Mouse (Mus musculus) bone marrow, adult 2 months (tissue): ENCODE measurements around the gene Pten. TPM values are rescaled to one million over a fixed set of nuclear protein-coding genes. Genes with fewer than 3 reads are reported as not detected.

Experiments
- H3K27ac ChIP-seq: fragments of 200-500 bp; 2 replicates; pipeline ENCODE4 v1.5.1; 2012; ENCODE audit warnings: low read depth, mild to moderate bottlenecking, control low read depth, inconsistent platforms, low read length; ENCODE audit not compliant: control insufficient read depth, poor library complexity, insufficient read depth
- H3K4me1 ChIP-seq: fragments of 200-500 bp; 2 replicates; pipeline ENCODE4 v1.6.1; 2011; ENCODE audit warnings: low read length; ENCODE audit not compliant: control insufficient read depth, insufficient read depth
- H3K4me3 ChIP-seq: fragments of 200-500 bp; replicated peaks from 2 replicates; pipeline ENCODE3; 2011; ENCODE audit warnings: mild to moderate bottlenecking, low read depth, low read length, control low read depth; ENCODE audit not compliant: control insufficient read depth
- CTCF ChIP-seq: fragments of 200-500 bp; IDR thresholded peaks from 2 replicates; pipeline ENCODE4 v1.5.1; 2011; ENCODE audit warnings: low read length, control low read depth; ENCODE audit not compliant: control insufficient read depth, insufficient read depth
- POLR2A ChIP-seq: fragments of 200-500 bp; IDR thresholded peaks from 2 replicates; pipeline ENCODE4 v1.6.1; 2011; ENCODE audit warnings: low read depth, mild to moderate bottlenecking, control low read depth, low read length, borderline replicate concordance; ENCODE audit not compliant: control insufficient read depth
- WGBS: fragments of 180-500 bp; shearing (Covaris S2); methylation state at CpG from one replicate; pipeline ENCODE4 v1.1.7; 2018; 5-methylcytosine and 5-hydroxymethylcytosine counted together
- polyA plus RNA-seq: library from polyadenylated mRNA; stranded (reverse); fragments of >200 nt; gene quantifications from 2 replicates; pipeline ENCODE4 v1.2.4, GENCODE M21; 2011; ENCODE audit warnings: low replicate concordance; ENCODE audit not compliant: missing spikeins, insufficient read depth, insufficient read length

The Pten gene
- polyA plus RNA-seq, 1 experiment, result 24.9 TPM

GRCm38 (mm10) chr19:32826616-32827015, 69.3 kb downstream of the Pten start:
- 25% methylated on average over 4 of the region's 4 CpGs for WGBS
- no peaks in the 10 kb centered on the region for H3K4me1 ChIP-seq
- TF ChIP-seq CTCF (no peak), POLR2A (no peak)
- no peak overlapping the region for H3K4me3 ChIP-seq
- no peak overlapping the region for H3K27ac ChIP-seq

- TF ChIP-seq POLR2A, result no peak
- no peak for TF ChIP-seq CTCF
- 86% methylated on average over 2 of the region's 2 CpGs for WGBS
- no peaks in the 10 kb centered on the region; the same call in 1 of the 2 replicates for H3K4me1 ChIP-seq
Observed at GRCm38 (mm10) chr19:32829871-32830270, 72.6 kb downstream of the Pten start.

GRCm38 (mm10) chr19:32831286-32831685, 74.0 kb downstream of the Pten start:
- Histone ChIP-seq H3K4me3 (no peak overlapping the region), H3K27ac (no peak overlapping the region), H3K4me1 (no peaks in the 10 kb centered on the region; the same call in 1 of the 2 replicates)
- TF ChIP-seq CTCF (no peak), POLR2A (no peak)
- 83% methylated on average over 4 of the region's 4 CpGs for WGBS

More at GRCm38 (mm10) chr19:32829871-32830270, 72.6 kb downstream of the Pten start:
- H3K27ac ChIP-seq, result no peak overlapping the region
- no peak overlapping the region for H3K4me3 ChIP-seq

- Histone ChIP-seq H3K27ac (no peak overlapping the region), H3K4me1 (no peaks in the 10 kb centered on the region), H3K4me3 (no peak overlapping the region)
- WGBS, result 85% methylated on average over 6 of the region's 6 CpGs
- TF ChIP-seq POLR2A, result no peak
- TF ChIP-seq CTCF, result no peak
Observed at GRCm38 (mm10) chr19:32840491-32840890, 83.2 kb downstream of the Pten start.

GRCm38 (mm10) chr19:32844486-32844885, 87.2 kb downstream of the Pten start:
- TF ChIP-seq CTCF (no peak), POLR2A (no peak)
- Histone ChIP-seq H3K4me3 (no peak overlapping the region), H3K4me1 (no peaks in the 10 kb centered on the region), H3K27ac (no peak overlapping the region)
- WGBS, result 87% methylated on average over 5 of the region's 5 CpGs

GRCm38 (mm10) chr19:32848041-32848440, 90.7 kb downstream of the Pten start:
- 50% methylated on average over 3 of the region's 3 CpGs for WGBS

GRCm38 (mm10) chr19:32852306-32852705, 95.0 kb downstream of the Pten start:
- H3K4me1 ChIP-seq, result no peaks in the 10 kb centered on the region
- TF ChIP-seq CTCF (no peak), POLR2A (no peak)
- no peak overlapping the region for H3K27ac ChIP-seq
- H3K4me3 ChIP-seq, result no peak overlapping the region
- WGBS, result 67% methylated on average over 3 of the region's 3 CpGs

More at GRCm38 (mm10) chr19:32848041-32848440, 90.7 kb downstream of the Pten start:
- no peak for TF ChIP-seq POLR2A
- no peak for TF ChIP-seq CTCF
- H3K4me1 ChIP-seq, result no peaks in the 10 kb centered on the region
- no peak overlapping the region for H3K4me3 ChIP-seq
- no peak overlapping the region for H3K27ac ChIP-seq

GRCm38 (mm10) chr19:32861675-32862575, 104.6 kb downstream of the Pten start:
- Histone ChIP-seq H3K4me1 (no peaks in the 10 kb centered on the region), H3K4me3 (no peak overlapping the region), H3K27ac (no peak overlapping the region)
- 76% methylated on average over 12 of the region's 12 CpGs for WGBS
- TF ChIP-seq CTCF (no peak), POLR2A (no peak)
